ENCODE assay signal across 14 mouse cellular contexts in the genomic region with DNA sequence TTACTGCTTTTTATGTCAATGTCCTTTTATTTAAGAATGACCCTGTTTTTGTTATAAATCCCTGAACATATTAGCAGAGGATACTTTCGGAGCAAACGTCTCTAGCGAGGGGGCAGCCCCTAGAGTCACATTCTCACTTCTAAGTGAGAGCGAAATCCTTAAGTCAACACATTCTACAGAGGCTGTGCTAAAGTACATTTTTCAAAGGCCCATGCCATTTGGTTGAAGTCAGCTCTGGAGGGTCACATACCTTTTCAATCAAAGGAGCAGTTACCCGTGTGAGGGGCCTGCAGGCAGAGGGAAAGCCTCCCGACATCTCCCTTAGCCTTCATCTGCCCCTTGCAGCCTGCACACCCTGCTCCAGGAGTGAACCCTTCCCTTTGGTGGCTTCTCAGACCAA. TPM values are rescaled to one million over a fixed set of nuclear protein-coding genes. Genes with fewer than 3 reads are reported as not detected.
DNase-seq lines count a peak whose midpoint lies in the region; ATAC-seq lines count a peak whose summit lies in the region.
"Had no signal": no experiment of that assay in that cellular context is flagged by ENCODE, and none has a peak within 500 bp of the region (broad histone marks: within the 10 kb centered on the region; RNA-seq: fewer than 3 reads in every experiment).

No protein-coding gene starts in this region.

- no peak for ATAC-seq in forebrain, embryonic 12.5 days (ENCODE audit: low FRiP score)
- ATAC-seq in hindbrain, embryonic 14.5 days (ENCODE audit: low FRiP score): no peak
- ATAC-seq in midbrain, embryonic 13.5 days: no peak
- ATAC-seq in forebrain, embryonic 11.5 days (replicated peaks; ENCODE audit: low FRiP score): no peak
- ATAC-seq in midbrain, embryonic 16.5 days: no peak

- H3K27me3 ChIP-seq in forebrain, embryonic 10.5 days (ENCODE audit: poor library complexity, severe bottlenecking): no peaks in the 10 kb centered on the region
- no peaks in the 10 kb centered on the region for H3K27me3 ChIP-seq in forebrain, embryonic 12.5 days
- no peaks in the 10 kb centered on the region for H3K27me3 ChIP-seq in hindbrain, embryonic 10.5 days (ENCODE audit: insufficient read depth, poor library complexity, severe bottlenecking)
- no peaks in the 10 kb centered on the region for H3K27me3 ChIP-seq in hindbrain, embryonic 14.5 days (ENCODE audit: control insufficient read depth, insufficient read depth, low read length)
- no peaks in the 10 kb centered on the region for H3K27me3 ChIP-seq in midbrain, embryonic 10.5 days (ENCODE audit: low read depth, poor library complexity, severe bottlenecking)
- no peaks in the 10 kb centered on the region for H3K27me3 ChIP-seq in midbrain, embryonic 13.5 days
- H3K27me3 ChIP-seq in forebrain, embryonic 11.5 days (ENCODE audit: control insufficient read depth, insufficient read depth, low read length): no peaks in the 10 kb centered on the region; the same call in 1 of the 2 replicates
- H3K27me3 ChIP-seq in midbrain, embryonic 16.5 days (ENCODE audit: control insufficient read depth, insufficient read depth, low read depth, low read length): no peaks in the 10 kb centered on the region
- H3K27me3 ChIP-seq: neural tube, embryonic 12.5 days had no signal

- peak overlapping the region; percentile 69; the same call in 1 of the 2 replicates for H3K27ac ChIP-seq in forebrain, embryonic 10.5 days
- H3K27ac ChIP-seq in forebrain, embryonic 12.5 days: no peak overlapping the region
- H3K27ac ChIP-seq in hindbrain, embryonic 10.5 days: peak overlapping the region; percentile 56
- H3K27ac ChIP-seq in hindbrain, embryonic 14.5 days: no peak overlapping the region
- H3K27ac ChIP-seq in midbrain, embryonic 10.5 days (replicated peaks): 0 out of 2 replicates have a peak overlapping the region, but pooled peaks have one; percentile 23
- no peak overlapping the region for H3K27ac ChIP-seq in midbrain, embryonic 13.5 days
- H3K27ac ChIP-seq in forebrain, embryonic 11.5 days (ENCODE audit: low read depth, low read length): no peak overlapping the region
- no peak overlapping the region for H3K27ac ChIP-seq in midbrain, embryonic 16.5 days (ENCODE audit: low read length)
- H3K27ac ChIP-seq: neural tube, embryonic 12.5 days had no signal

- H3K4me3 ChIP-seq in forebrain, embryonic 10.5 days: no peak overlapping the region
- no peak overlapping the region for H3K4me3 ChIP-seq in forebrain, embryonic 12.5 days (replicated peaks)
- H3K4me3 ChIP-seq in hindbrain, embryonic 10.5 days: no peak overlapping the region
- H3K4me3 ChIP-seq in hindbrain, embryonic 14.5 days (replicated peaks; ENCODE audit: low read length): no peak overlapping the region
- H3K4me3 ChIP-seq in midbrain, embryonic 10.5 days: no peak overlapping the region
- H3K4me3 ChIP-seq in midbrain, embryonic 13.5 days (replicated peaks): no peak overlapping the region
- no peak overlapping the region for H3K4me3 ChIP-seq in forebrain, embryonic 11.5 days (ENCODE audit: low read depth, low read length)
- H3K4me3 ChIP-seq in midbrain, embryonic 16.5 days (ENCODE audit: low read depth, low read length): no peak overlapping the region
- H3K4me3 ChIP-seq: neural tube, embryonic 12.5 days had no signal

- H3K4me1 ChIP-seq in forebrain, embryonic 10.5 days: peaks cover 51% of the 10 kb centered on the region
- H3K4me1 ChIP-seq in forebrain, embryonic 12.5 days: peaks cover 13% of the 10 kb centered on the region; the same call in 1 of the 2 replicates
- peaks cover 47% of the 10 kb centered on the region for H3K4me1 ChIP-seq in hindbrain, embryonic 10.5 days (replicated peaks)
- H3K4me1 ChIP-seq in hindbrain, embryonic 14.5 days (replicated peaks; ENCODE audit: control insufficient read depth, insufficient read depth, low read length): no peaks in the 10 kb centered on the region
- peaks cover 45% of the 10 kb centered on the region for H3K4me1 ChIP-seq in midbrain, embryonic 10.5 days
- H3K4me1 ChIP-seq in midbrain, embryonic 13.5 days (replicated peaks): 0 out of 2 replicates have a peak, but pooled peaks cover 6% of the 10 kb centered on the region
- H3K4me1 ChIP-seq in forebrain, embryonic 11.5 days (replicated peaks; ENCODE audit: control insufficient read depth, insufficient read depth, low read length): no peaks in the 10 kb centered on the region
- H3K4me1 ChIP-seq in midbrain, embryonic 16.5 days (ENCODE audit: control insufficient read depth, insufficient read depth, low read length): 0 out of 2 replicates have a peak, but pooled peaks cover 3% of the 10 kb centered on the region

- H3K9ac ChIP-seq in forebrain, embryonic 12.5 days: no peak overlapping the region
- H3K9ac ChIP-seq in hindbrain, embryonic 14.5 days: no peak overlapping the region
- no peak overlapping the region for H3K9ac ChIP-seq in midbrain, embryonic 13.5 days (replicated peaks)
- no peak overlapping the region for H3K9ac ChIP-seq in forebrain, embryonic 11.5 days (ENCODE audit: low read length)
- no peak overlapping the region for H3K9ac ChIP-seq in midbrain, embryonic 16.5 days (ENCODE audit: low read depth, low read length)
- H3K9ac ChIP-seq: liver, postnatal 0 days; neural tube, embryonic 12.5 days had no signal

- DNase-seq in forebrain, embryonic 10.5 days (ENCODE audit: extremely low spot score, low spot score): no peak
- DNase-seq in hindbrain, embryonic 10.5 days (ENCODE audit: low spot score): peak; percentile 26
- no peak for DNase-seq in hindbrain, embryonic 14.5 days (ENCODE audit: low spot score)
- no peak for DNase-seq in midbrain, embryonic 10.5 days (ENCODE audit: low spot score)
- DNase-seq in forebrain, embryonic 11.5 days (ENCODE audit: low spot score): no peak
- DNase-seq: adrenal gland, adult 2 months; cerebellum, adult 9-11 months; kidney, postnatal 10 days; liver, postnatal 0 days; midbrain, embryonic 14.5 days had no signal

- 59% methylated on average over 6 of the region's 6 CpGs for WGBS in forebrain, embryonic 10.5 days
- 67% methylated on average over 6 of the region's 6 CpGs for WGBS in forebrain, embryonic 12.5 days
- WGBS in hindbrain, embryonic 10.5 days: 40% methylated on average over 6 of the region's 6 CpGs
- 46% methylated on average over 6 of the region's 6 CpGs for WGBS in hindbrain, embryonic 14.5 days
- WGBS in midbrain, embryonic 10.5 days: 60% methylated on average over 6 of the region's 6 CpGs
- 70% methylated on average over 6 of the region's 6 CpGs for WGBS in midbrain, embryonic 13.5 days
- 68% methylated on average over 6 of the region's 6 CpGs for WGBS in forebrain, embryonic 11.5 days
- 69% methylated on average over 6 of the region's 6 CpGs for WGBS in midbrain, embryonic 16.5 days

- H3K9me3 ChIP-seq in forebrain, embryonic 10.5 days: no peaks in the 10 kb centered on the region
- H3K9me3 ChIP-seq in forebrain, embryonic 12.5 days: no peaks in the 10 kb centered on the region
- no peaks in the 10 kb centered on the region for H3K9me3 ChIP-seq in hindbrain, embryonic 10.5 days
- no peaks in the 10 kb centered on the region for H3K9me3 ChIP-seq in hindbrain, embryonic 14.5 days (ENCODE audit: control insufficient read depth, low read length)
- H3K9me3 ChIP-seq in midbrain, embryonic 10.5 days (replicated peaks): no peaks in the 10 kb centered on the region
- H3K9me3 ChIP-seq in midbrain, embryonic 13.5 days: no peaks in the 10 kb centered on the region
- H3K9me3 ChIP-seq in forebrain, embryonic 11.5 days (ENCODE audit: control insufficient read depth, low read length): no peaks in the 10 kb centered on the region
- H3K9me3 ChIP-seq in midbrain, embryonic 16.5 days (replicated peaks; ENCODE audit: control insufficient read depth, low read length, poor library complexity, severe bottlenecking): no peaks in the 10 kb centered on the region
- H3K9me3 ChIP-seq: neural tube, embryonic 12.5 days had no signal

- no peaks in the 10 kb centered on the region for H3K36me3 ChIP-seq in forebrain, embryonic 10.5 days (replicated peaks)
- H3K36me3 ChIP-seq in forebrain, embryonic 12.5 days (replicated peaks): no peaks in the 10 kb centered on the region
- H3K36me3 ChIP-seq in hindbrain, embryonic 10.5 days: no peaks in the 10 kb centered on the region
- H3K36me3 ChIP-seq in hindbrain, embryonic 14.5 days (replicated peaks; ENCODE audit: control insufficient read depth, insufficient read depth): no peaks in the 10 kb centered on the region
- no peaks in the 10 kb centered on the region for H3K36me3 ChIP-seq in midbrain, embryonic 10.5 days
- no peaks in the 10 kb centered on the region for H3K36me3 ChIP-seq in midbrain, embryonic 13.5 days
- no peaks in the 10 kb centered on the region for H3K36me3 ChIP-seq in forebrain, embryonic 11.5 days (ENCODE audit: control insufficient read depth, insufficient read depth, low read length)
- H3K36me3 ChIP-seq in midbrain, embryonic 16.5 days (ENCODE audit: control insufficient read depth, insufficient read depth, low read length): no peaks in the 10 kb centered on the region
- H3K36me3 ChIP-seq: neural tube, embryonic 12.5 days had no signal

- H3K4me2 ChIP-seq in forebrain, embryonic 12.5 days: no peak overlapping the region
- H3K4me2 ChIP-seq in hindbrain, embryonic 14.5 days (replicated peaks): no peak overlapping the region
- no peak overlapping the region for H3K4me2 ChIP-seq in midbrain, embryonic 13.5 days (replicated peaks)
- no peak overlapping the region for H3K4me2 ChIP-seq in forebrain, embryonic 11.5 days (ENCODE audit: low read depth, low read length, severe bottlenecking)
- no peak overlapping the region for H3K4me2 ChIP-seq in midbrain, embryonic 16.5 days (ENCODE audit: low read length)
- H3K4me2 ChIP-seq: neural tube, embryonic 12.5 days had no signal

RNA-seq across cellular contexts. Expression of gene Pdzrn3, which starts 48.2 kb away (rescaled TPM):
- polyA plus RNA-seq in forebrain, embryonic 10.5 days (2016; fragmentation: Nextera tagmentation; extraction: Ambion mirVana): 3.7 and 4.6 TPM in 2 replicates
- polyA plus RNA-seq in forebrain, embryonic 12.5 days (2016; fragmentation: Nextera tagmentation; extraction: Ambion mirVana): 7.7 and 8.8 TPM in 2 replicates
- 6.7 and 13.2 TPM in 2 replicates for polyA plus RNA-seq in hindbrain, embryonic 10.5 days (2016; fragmentation: Nextera tagmentation; extraction: Ambion mirVana)
- polyA plus RNA-seq in hindbrain, embryonic 14.5 days (2014; fragmentation: Nextera tagmentation; extraction: Ambion mirVana): 23.2 and 23.5 TPM in 2 replicates
- polyA plus RNA-seq in midbrain, embryonic 10.5 days (2016; fragmentation: Nextera tagmentation; extraction: Ambion mirVana): 5.4 and 6.1 TPM in 2 replicates
- 22.7 and 33.2 TPM in 2 replicates for polyA plus RNA-seq in midbrain, embryonic 13.5 days (2015; fragmentation: Nextera tagmentation; extraction: Ambion mirVana)
- 6.0 and 6.4 TPM in 2 replicates for polyA plus RNA-seq in forebrain, embryonic 11.5 days (2014; fragmentation: Nextera tagmentation; extraction: Ambion mirVana)
- 20.3 and 25.9 TPM in 2 replicates for polyA plus RNA-seq in midbrain, embryonic 16.5 days (2015; fragmentation: Nextera tagmentation; extraction: Ambion mirVana)

Comparison
In these comparisons a context has a peak if more than half of its experiments do, and no peak if none do; other contexts are left out.
1. H3K27ac ChIP-seq: peak in forebrain, embryonic 10.5 days (single experiment), hindbrain, embryonic 10.5 days (single experiment) and midbrain, embryonic 10.5 days (single experiment); none in forebrain, embryonic 12.5 days (single experiment), hindbrain, embryonic 14.5 days (single experiment), midbrain, embryonic 13.5 days (single experiment), forebrain, embryonic 11.5 days (single experiment) and midbrain, embryonic 16.5 days (single experiment).